Mouse (Mus musculus): ENCODE measurements around the gene Pla2g12a. TPM values are rescaled to one million over a fixed set of nuclear protein-coding genes. Genes with fewer than 3 reads are reported as not detected.

The Pla2g12a gene
- polyA plus RNA-seq, 2 experiments: 45.7 to 84.7 TPM

GRCm38 (mm10) chr3:129880925-129881593 lies 2.7 kb downstream of the Pla2g12a start:
- Histone ChIP-seq H3K27ac (peak overlapping the region; percentile 83), H3K36me3 (replicated peaks; ENCODE audit: control insufficient read depth, insufficient read depth, low read depth) (no peaks in the 10 kb centered on the region), H3K27me3 (ENCODE audit: control insufficient read depth, insufficient read depth, low read length) (no peaks in the 10 kb centered on the region), H3K9ac (replicated peaks) (peak overlapping the region; percentile 64), H3K4me3 (ENCODE audit: insufficient read depth in 1 of 2, low read depth in 2 of 2, low read length in 2 of 2) (peak overlapping the region; percentile 57 to 58), H3K4me1 (replicated peaks; ENCODE audit: control insufficient read depth in 2 of 2, insufficient read depth in 2 of 2, low read length in 1 of 2) (peaks cover 42 to 45% of the 10 kb centered on the region in 2 experiments), H3K4me2 (ENCODE audit: low read depth) (peak overlapping the region; percentile 88), H3K9me3 (ENCODE audit: control insufficient read depth, low read length) (no peaks in the 10 kb centered on the region)
- peak; percentile 72 for ATAC-seq (ENCODE audit: insufficient read depth)
- DNase-seq (ENCODE audit: low read depth in 3 of 3, low spot score in 3 of 3): peak; percentile 56 to 59 (median 57)
- peak; percentile 77 for TF ChIP-seq EP300 (IDR thresholded peaks at IDR 0.05; ENCODE audit: low read depth)
- TF ChIP-seq CTCF (IDR thresholded peaks at IDR 0.05; ENCODE audit: low read depth): no peak
- WGBS (ENCODE audit: insufficient replicate concordance): 11% methylated on average over 8 of the region's 8 CpGs

GRCm38 (mm10) chr3:129885577-129885976 lies 7.2 kb downstream of the Pla2g12a start:
- Histone ChIP-seq H3K9me3 (ENCODE audit: control insufficient read depth, low read length) (no peaks in the 10 kb centered on the region), H3K36me3 (replicated peaks; ENCODE audit: control insufficient read depth, insufficient read depth, low read depth) (peaks cover 8% of the 10 kb centered on the region), H3K4me3 (ENCODE audit: insufficient read depth in 1 of 2, low read depth in 2 of 2, low read length in 2 of 2) (no peak overlapping the region), H3K4me2 (ENCODE audit: low read depth) (peak overlapping the region; percentile 59), H3K9ac (replicated peaks) (peak overlapping the region; percentile 32; the same call in 1 of the 2 replicates), H3K27ac (peak overlapping the region; percentile 58), H3K27me3 (ENCODE audit: control insufficient read depth, insufficient read depth, low read length) (no peaks in the 10 kb centered on the region), H3K4me1 (replicated peaks; ENCODE audit: control insufficient read depth in 2 of 2, insufficient read depth in 2 of 2, low read length in 1 of 2) (peaks cover 45 to 51% of the 10 kb centered on the region in 2 experiments)
- WGBS (ENCODE audit: insufficient replicate concordance): 25% methylated on average over 9 of the region's 9 CpGs
- TF ChIP-seq CTCF (IDR thresholded peaks at IDR 0.05; ENCODE audit: low read depth) (no peak), EP300 (IDR thresholded peaks at IDR 0.05; ENCODE audit: low read depth) (peak; percentile 67)
- ATAC-seq (ENCODE audit: insufficient read depth) (peak; percentile 58), DNase-seq (ENCODE audit: low read depth in 3 of 3, low spot score in 3 of 3) (no peak)

- Histone ChIP-seq H3K4me2 (ENCODE audit: low read depth) (peak overlapping the region; percentile 59; the same call in 1 of the 2 replicates), H3K9me3 (ENCODE audit: control insufficient read depth, low read length) (no peaks in the 10 kb centered on the region), H3K27ac (no peak overlapping the region), H3K4me1 (replicated peaks; ENCODE audit: control insufficient read depth in 2 of 2, insufficient read depth in 2 of 2, low read length in 1 of 2) (peaks cover 36 to 44% of the 10 kb centered on the region in 2 experiments), H3K9ac (replicated peaks) (no peak overlapping the region), H3K27me3 (ENCODE audit: control insufficient read depth, insufficient read depth, low read length) (no peaks in the 10 kb centered on the region), H3K36me3 (replicated peaks; ENCODE audit: control insufficient read depth, insufficient read depth, low read depth) (peaks cover 13% of the 10 kb centered on the region), H3K4me3 (ENCODE audit: insufficient read depth in 1 of 2, low read depth in 2 of 2, low read length in 2 of 2) (no peak overlapping the region)
- TF ChIP-seq EP300 (IDR thresholded peaks at IDR 0.05; ENCODE audit: low read depth): no peak
- no peak for TF ChIP-seq CTCF (IDR thresholded peaks at IDR 0.05; ENCODE audit: low read depth)
- ATAC-seq (ENCODE audit: insufficient read depth): peak; percentile 11; the same call in 1 of the 2 replicates
- no peak for DNase-seq (ENCODE audit: low read depth in 3 of 3, low spot score in 3 of 3)
- WGBS (ENCODE audit: insufficient replicate concordance): 66% methylated on average over 5 of the region's 5 CpGs
Observed at GRCm38 (mm10) chr3:129886430-129886829, 8.0 kb downstream of the Pla2g12a start.

- no peak for TF ChIP-seq EP300 (IDR thresholded peaks at IDR 0.05; ENCODE audit: low read depth)
- TF ChIP-seq CTCF (IDR thresholded peaks at IDR 0.05; ENCODE audit: low read depth): no peak
- Histone ChIP-seq H3K36me3 (replicated peaks; ENCODE audit: control insufficient read depth, insufficient read depth, low read depth) (peaks cover 19% of the 10 kb centered on the region), H3K27me3 (ENCODE audit: control insufficient read depth, insufficient read depth, low read length) (no peaks in the 10 kb centered on the region), H3K9me3 (ENCODE audit: control insufficient read depth, low read length) (no peaks in the 10 kb centered on the region), H3K9ac (replicated peaks) (no peak overlapping the region), H3K4me1 (replicated peaks; ENCODE audit: control insufficient read depth in 2 of 2, insufficient read depth in 2 of 2, low read length in 1 of 2) (peaks cover 24 to 32% of the 10 kb centered on the region in 2 experiments), H3K4me3 (ENCODE audit: insufficient read depth in 1 of 2, low read depth in 2 of 2, low read length in 2 of 2) (no peak overlapping the region), H3K4me2 (ENCODE audit: low read depth) (no peak overlapping the region), H3K27ac (peak overlapping the region; percentile 6; the same call in 1 of the 2 replicates)
- 76% methylated on average over 13 of the region's 13 CpGs for WGBS (ENCODE audit: insufficient replicate concordance)
- ATAC-seq (ENCODE audit: insufficient read depth): no peak
- no peak for DNase-seq (ENCODE audit: low read depth in 3 of 3, low spot score in 3 of 3)
Observed at GRCm38 (mm10) chr3:129887779-129888517, 9.5 kb downstream of the Pla2g12a start.

GRCm38 (mm10) chr3:129892003-129892402 lies 13.6 kb downstream of the Pla2g12a start:
- Histone ChIP-seq H3K4me2 (ENCODE audit: low read depth) (no peak overlapping the region), H3K36me3 (replicated peaks; ENCODE audit: control insufficient read depth, insufficient read depth, low read depth) (peaks cover 22% of the 10 kb centered on the region), H3K4me3 (ENCODE audit: insufficient read depth in 1 of 2, low read depth in 2 of 2, low read length in 2 of 2) (no peak overlapping the region), H3K27me3 (ENCODE audit: control insufficient read depth, insufficient read depth, low read length) (no peaks in the 10 kb centered on the region), H3K27ac (no peak overlapping the region), H3K9ac (replicated peaks) (no peak overlapping the region), H3K9me3 (ENCODE audit: control insufficient read depth, low read length) (no peaks in the 10 kb centered on the region), H3K4me1 (replicated peaks; ENCODE audit: control insufficient read depth in 2 of 2, insufficient read depth in 2 of 2, low read length in 1 of 2) (peaks cover under 1 to 9% of the 10 kb centered on the region in 2 experiments)
- DNase-seq (ENCODE audit: low read depth in 3 of 3, low spot score in 3 of 3): no peak
- ATAC-seq (ENCODE audit: insufficient read depth): no peak
- WGBS (ENCODE audit: insufficient replicate concordance): 70% methylated on average over 5 of the region's 5 CpGs
- TF ChIP-seq EP300 (IDR thresholded peaks at IDR 0.05; ENCODE audit: low read depth) (no peak), CTCF (IDR thresholded peaks at IDR 0.05; ENCODE audit: low read depth) (no peak)
